Mouse (Mus musculus) liver, embryonic 11.5 days (tissue): ENCODE results near the gene Dnajb8. TPM values are rescaled to one million over a fixed set of nuclear protein-coding genes. Genes with fewer than 3 reads are reported as not detected.

ENCODE experiments used
- ATAC-seq: fragments of 200-750 bp; cut with Nextera tagmentation; replicated peaks from 2 replicates; pipeline ENCODE4 v1.8.0; 2017; ENCODE audit warnings: moderate number of reproducible peaks, mild to moderate bottlenecking, moderate TSS enrichment, moderate library complexity; ENCODE audit not compliant: low FRiP score
- DNase-seq: peaks from one replicate; pipeline ENCODE4 v3.0.0-alpha.2; 2017; ENCODE audit warnings: low spot score
- H3K27ac ChIP-seq: fragments of 300-500 bp; sonication (generic); 2 replicates; pipeline ENCODE4 v1.5.1; 2014; ENCODE audit warnings: mild to moderate bottlenecking, low read depth, low read length, control low read depth
- H3K27me3 ChIP-seq: fragments of 300-500 bp; sonication (generic); replicated peaks from 2 replicates; pipeline ENCODE4 v1.6.1; 2014; ENCODE audit warnings: low read length, mixed read lengths; ENCODE audit not compliant: control insufficient read depth, insufficient read depth
- H3K36me3 ChIP-seq: fragments of 300-500 bp; sonication (generic); 2 replicates; pipeline ENCODE4 v1.6.1; 2014; ENCODE audit warnings: mild to moderate bottlenecking, low read length, moderate library complexity, mixed read lengths; ENCODE audit not compliant: control insufficient read depth, insufficient read depth
- H3K4me1 ChIP-seq: fragments of 300-500 bp; sonication (generic); replicated peaks from 2 replicates; pipeline ENCODE4 v1.6.1; 2014; ENCODE audit warnings: low read length, mixed read lengths; ENCODE audit not compliant: control insufficient read depth, insufficient read depth
- H3K4me2 ChIP-seq: fragments of 300-500 bp; sonication (generic); 2 replicates; pipeline ENCODE4 v1.6.1; 2014; ENCODE audit warnings: mild to moderate bottlenecking, control low read depth, moderate library complexity
- H3K4me3 ChIP-seq: fragments of 300-500 bp; sonication (generic); 2 replicates; pipeline ENCODE4 v1.5.1; 2014; ENCODE audit warnings: low read depth, low read length, control low read depth
- H3K9ac ChIP-seq: fragments of 300-500 bp; sonication (generic); 2 replicates; pipeline ENCODE4 v1.6.1; 2014; ENCODE audit warnings: low read depth, low read length, control low read depth
- H3K9me3 ChIP-seq: fragments of 300-500 bp; sonication (generic); 2 replicates; pipeline ENCODE4 v1.6.1; 2016; ENCODE audit warnings: low read length, inconsistent platforms, mixed read lengths; ENCODE audit not compliant: control insufficient read depth
- WGBS: fragments of 180-500 bp; shearing (Covaris S2); extraction: QIAGEN DNeasy Blood & Tissue Kit; methylation state at CpG from one replicate; pipeline ENCODE4 v1.1.7; 2014; 5-methylcytosine and 5-hydroxymethylcytosine counted together
- polyA plus RNA-seq: library from polyadenylated mRNA; unstranded; fragments of >200 nt; fragmentation: Nextera tagmentation; extraction: Ambion mirVana; gene quantifications from 2 replicates; pipeline ENCODE4 v1.2.1, GENCODE M21; 2014

Gene Dnajb8
- polyA plus RNA-seq, 1 experiment from 2014 or later = not detected

GRCm38 (mm10) chr6:88202921-88203690, 19.0 kb upstream of the Dnajb8 start:
- DNase-seq (peak; percentile 68), ATAC-seq (peak; percentile 64)
- peak overlapping the region; percentile 27 for H3K4me3 ChIP-seq
- peak overlapping the region; percentile 50; the same call in 1 of the 2 replicates for H3K9ac ChIP-seq
- no peaks in the 10 kb centered on the region for H3K36me3 ChIP-seq
- H3K27me3 ChIP-seq = peaks cover 80% of the 10 kb centered on the region
- H3K9me3 ChIP-seq = no peaks in the 10 kb centered on the region
- H3K4me2 ChIP-seq = peak overlapping the region; percentile 60
- under 1% methylated on average over 24 of the region's 24 CpGs for WGBS
- H3K27ac ChIP-seq = peak overlapping the region; percentile 71; the same call in 1 of the 2 replicates
- H3K4me1 ChIP-seq = peaks cover 53% of the 10 kb centered on the region

- H3K4me1 ChIP-seq = peaks cover 46% of the 10 kb centered on the region
- H3K9ac ChIP-seq = peak overlapping the region; percentile 50; the same call in 1 of the 2 replicates
Observed at GRCm38 (mm10) chr6:88203791-88204405, 18.2 kb upstream of the Dnajb8 start.

GRCm38 (mm10) chr6:88204531-88205385, 17.3 kb upstream of the Dnajb8 start:
- Histone ChIP-seq H3K9ac (no peak overlapping the region), H3K4me1 (peaks cover 40% of the 10 kb centered on the region), H3K36me3 (no peaks in the 10 kb centered on the region), H3K27ac (no peak overlapping the region), H3K4me3 (no peak overlapping the region), H3K9me3 (no peaks in the 10 kb centered on the region), H3K4me2 (no peak overlapping the region), H3K27me3 (peaks cover 63% of the 10 kb centered on the region)
- no peak for ATAC-seq
- 46% methylated on average over 25 of the region's 25 CpGs for WGBS
- DNase-seq = no peak

More at GRCm38 (mm10) chr6:88203791-88204405, 18.2 kb upstream of the Dnajb8 start:
- H3K4me2 ChIP-seq = peak overlapping the region; percentile 60
- DNase-seq (no peak), ATAC-seq (no peak)
- 34% methylated on average over 10 of the region's 10 CpGs for WGBS
- H3K27me3 ChIP-seq = peaks cover 72% of the 10 kb centered on the region
- no peaks in the 10 kb centered on the region for H3K36me3 ChIP-seq
- H3K4me3 ChIP-seq = peak overlapping the region; percentile 27; the same call in 1 of the 2 replicates
- H3K27ac ChIP-seq = peak overlapping the region; percentile 71; the same call in 1 of the 2 replicates
- no peaks in the 10 kb centered on the region for H3K9me3 ChIP-seq

- WGBS = 56% methylated on average over 7 of the region's 7 CpGs
- Histone ChIP-seq H3K27ac (no peak overlapping the region), H3K4me3 (no peak overlapping the region), H3K9me3 (no peaks in the 10 kb centered on the region), H3K27me3 (peaks cover 57% of the 10 kb centered on the region), H3K36me3 (no peaks in the 10 kb centered on the region), H3K9ac (no peak overlapping the region), H3K4me1 (peaks cover 36% of the 10 kb centered on the region), H3K4me2 (no peak overlapping the region)
- no peak for DNase-seq
- no peak for ATAC-seq
Observed at GRCm38 (mm10) chr6:88205386-88205700, 16.7 kb upstream of the Dnajb8 start.

- 49% methylated on average over 9 of the region's 9 CpGs for WGBS
- no peak overlapping the region for H3K4me2 ChIP-seq
- H3K4me3 ChIP-seq = no peak overlapping the region
- DNase-seq (no peak), ATAC-seq (no peak)
- H3K4me1 ChIP-seq = peaks cover 33% of the 10 kb centered on the region
- H3K27ac ChIP-seq = no peak overlapping the region; the same call in 1 of the 2 replicates
- no peaks in the 10 kb centered on the region for H3K36me3 ChIP-seq
- H3K9ac ChIP-seq = no peak overlapping the region
- H3K27me3 ChIP-seq = peaks cover 52% of the 10 kb centered on the region
- no peaks in the 10 kb centered on the region for H3K9me3 ChIP-seq
Observed at GRCm38 (mm10) chr6:88205937-88206336, 16.1 kb upstream of the Dnajb8 start.

- 35% methylated on average over 7 of the region's 7 CpGs for WGBS
- H3K9me3 ChIP-seq = no peaks in the 10 kb centered on the region
- H3K4me2 ChIP-seq = no peak overlapping the region
- no peak for ATAC-seq
- peaks cover 45% of the 10 kb centered on the region for H3K27me3 ChIP-seq
- H3K4me3 ChIP-seq = no peak overlapping the region
- peaks cover 31% of the 10 kb centered on the region for H3K4me1 ChIP-seq
- 0 out of 2 replicates have a peak overlapping the region, but pooled peaks have one; percentile 54 for H3K27ac ChIP-seq
- no peak for DNase-seq
- H3K36me3 ChIP-seq = no peaks in the 10 kb centered on the region
- no peak overlapping the region for H3K9ac ChIP-seq
Observed at GRCm38 (mm10) chr6:88206566-88206965, 15.5 kb upstream of the Dnajb8 start.

GRCm38 (mm10) chr6:88207403-88208033, 14.6 kb upstream of the Dnajb8 start:
- Histone ChIP-seq H3K4me1 (peaks cover 24% of the 10 kb centered on the region), H3K9me3 (no peaks in the 10 kb centered on the region), H3K27me3 (peaks cover 36% of the 10 kb centered on the region), H3K4me3 (no peak overlapping the region), H3K36me3 (no peaks in the 10 kb centered on the region), H3K4me2 (no peak overlapping the region), H3K27ac (no peak overlapping the region), H3K9ac (no peak overlapping the region)
- 78% methylated on average over 10 of the region's 10 CpGs for WGBS
- ATAC-seq (no peak), DNase-seq (no peak)

GRCm38 (mm10) chr6:88208321-88208720, 13.7 kb upstream of the Dnajb8 start:
- Histone ChIP-seq H3K27me3 (peaks cover 30% of the 10 kb centered on the region), H3K4me1 (peaks cover 20% of the 10 kb centered on the region), H3K9me3 (no peaks in the 10 kb centered on the region), H3K27ac (no peak overlapping the region), H3K4me3 (no peak overlapping the region), H3K36me3 (no peaks in the 10 kb centered on the region), H3K4me2 (no peak overlapping the region), H3K9ac (no peak overlapping the region)
- ATAC-seq (no peak), DNase-seq (no peak)
- WGBS = 79% methylated on average over 3 of the region's 3 CpGs
